Mouse (Mus musculus): Measurements from ENCODE around the gene Gm20604. TPM values are rescaled to one million over a fixed set of nuclear protein-coding genes. Genes with fewer than 3 reads are reported as not detected.

The Gm20604 gene
- polyA plus RNA-seq, 1 experiment from 2014 or later = 32.6 TPM

GRCm38 (mm10) chr12:102691761-102692160 is 66.7 kb downstream of the Gm20604 start:
- WGBS = 86% methylated on average over 6 of the region's 7 CpGs

More at GRCm38 (mm10) chr12:102691761-102692160, 66.7 kb downstream of the Gm20604 start:
- Histone ChIP-seq H3K27ac (replicated peaks) (no peak overlapping the region), H3K4me1 (peaks cover 11% of the 10 kb centered on the region), H3K9ac (replicated peaks) (no peak overlapping the region), H3K36me3 (no peaks in the 10 kb centered on the region), H3K27me3 (no peaks in the 10 kb centered on the region), H3K9me3 (no peaks in the 10 kb centered on the region), H3K4me3 (no peak overlapping the region), H3K4me2 (replicated peaks) (no peak overlapping the region)
- ATAC-seq (ENCODE audit: low FRiP score, low read depth) = no peak

Other genes with a start within 250 kb of the Gm20604 start
- 44.6 and 48.1 TPM in 2 replicates for gene Chga, start 203.7 kb downstream of the Gm20604 start, polyA plus RNA-seq (2016; fragmentation: Nextera tagmentation; extraction: Ambion mirVana)
- gene Itpk1, start 53.7 kb downstream of the Gm20604 start, polyA plus RNA-seq (2016; fragmentation: Nextera tagmentation; extraction: Ambion mirVana) = 15.4 and 17.2 TPM in 2 replicates
- gene Moap1, start 15.0 kb downstream of the Gm20604 start, polyA plus RNA-seq (2016; fragmentation: Nextera tagmentation; extraction: Ambion mirVana) = 36.8 and 41.6 TPM in 2 replicates
- 12.6 TPM in 2 replicates for gene Tmem251, start 14.9 kb downstream of the Gm20604 start, polyA plus RNA-seq (2016; fragmentation: Nextera tagmentation; extraction: Ambion mirVana)
- gene Gm28051, start 907 bp downstream of the Gm20604 start, polyA plus RNA-seq (2016; fragmentation: Nextera tagmentation; extraction: Ambion mirVana) = not detected in 2 replicates
- gene Gon7, start 869 bp downstream of the Gm20604 start, polyA plus RNA-seq (2016; fragmentation: Nextera tagmentation; extraction: Ambion mirVana) = 46.0 and 48.2 TPM in 2 replicates
- gene Ubr7, start 705 bp downstream of the Gm20604 start, polyA plus RNA-seq (2016; fragmentation: Nextera tagmentation; extraction: Ambion mirVana) = 54.1 and 56.0 TPM in 2 replicates
- gene Btbd7, start 119.8 kb upstream of the Gm20604 start, polyA plus RNA-seq (2016; fragmentation: Nextera tagmentation; extraction: Ambion mirVana) = 25.8 and 29.6 TPM in 2 replicates
- gene Cox8c, start 140.6 kb upstream of the Gm20604 start, polyA plus RNA-seq (2016; fragmentation: Nextera tagmentation; extraction: Ambion mirVana) = not detected in 2 replicates
- gene Unc79, start 190.2 kb upstream of the Gm20604 start, polyA plus RNA-seq (2016; fragmentation: Nextera tagmentation; extraction: Ambion mirVana) = 4.8 and 4.9 TPM in 2 replicates